Comparison of ENCODE assay signal across 24 mouse cellular contexts in genomic region chr4:42958942-42959341, GRCm38 (mm10). TPM values are rescaled to one million over a fixed set of nuclear protein-coding genes. Genes with fewer than 3 reads are reported as not detected.
DNase-seq lines count a peak whose midpoint lies in the region; ATAC-seq and TF ChIP-seq lines count a peak whose summit lies in the region.
"Had no signal": no experiment of that assay in that cellular context is flagged by ENCODE, and none has a peak within 500 bp of the region (broad histone marks: within the 10 kb centered on the region; RNA-seq: fewer than 3 reads in every experiment).

No protein-coding gene starts in this region.

- no peaks in the 10 kb centered on the region for H3K27me3 ChIP-seq in forebrain, postnatal 0 days (ENCODE audit: insufficient read depth, low read length)
- H3K27me3 ChIP-seq in forebrain, embryonic 16.5 days (replicated peaks; ENCODE audit: control insufficient read depth, insufficient read depth, low read length), result no peaks in the 10 kb centered on the region
- H3K27me3 ChIP-seq in heart, embryonic 10.5 days (ENCODE audit: insufficient read depth, poor library complexity, severe bottlenecking), result no peaks in the 10 kb centered on the region
- H3K27me3 ChIP-seq in MEL (ENCODE audit: control insufficient read depth in 1 of 2, insufficient read depth in 2 of 2, low read length in 2 of 2), result no peaks in the 10 kb centered on the region
- H3K27me3 ChIP-seq in heart, embryonic 14.5 days (ENCODE audit: control insufficient read depth, insufficient read depth, low read length), result no peaks in the 10 kb centered on the region
- no peaks in the 10 kb centered on the region for H3K27me3 ChIP-seq in kidney, adult 2 months (replicated peaks; ENCODE audit: control insufficient read depth, insufficient read depth, low read length)
- H3K27me3 ChIP-seq: CH12.LX; embryonic facial prominence, embryonic 12.5 days; limb, embryonic 12.5 days; neural tube, embryonic 15.5 days had no signal

- peak; percentile 22 for DNase-seq in forebrain, postnatal 0 days
- no peak for DNase-seq in heart, embryonic 10.5 days (ENCODE audit: low spot score)
- no peak for DNase-seq in heart, postnatal 25 days (ENCODE audit: low spot score)
- peak; percentile 34 for DNase-seq in MEL (ENCODE audit: low read depth, low spot score)
- no peak for DNase-seq in urinary bladder, adult 2 months (ENCODE audit: low spot score)
- DNase-seq in kidney, adult 2 months, result no peak
- DNase-seq: cerebellum, adult 8-10 months; gastrocnemius, postnatal 36 days; kidney, adult 9 months; kidney, postnatal 25 days; layer of hippocampus, adult 9-11 months; lung, adult 2 months; midbrain, embryonic 14.5 days had no signal

- no peak for TF ChIP-seq RAD21 in MEL (IDR thresholded peaks at IDR 0.05; ENCODE audit: low read depth, low read length)

- H3K9me3 ChIP-seq in forebrain, postnatal 0 days (ENCODE audit: low read length), result no peaks in the 10 kb centered on the region
- no peaks in the 10 kb centered on the region for H3K9me3 ChIP-seq in forebrain, embryonic 16.5 days (ENCODE audit: control insufficient read depth, low read length)
- no peaks in the 10 kb centered on the region for H3K9me3 ChIP-seq in heart, embryonic 10.5 days
- H3K9me3 ChIP-seq in MEL (replicated peaks; ENCODE audit: insufficient read depth, low read length), result no peaks in the 10 kb centered on the region
- no peaks in the 10 kb centered on the region for H3K9me3 ChIP-seq in heart, embryonic 14.5 days (ENCODE audit: control insufficient read depth, low read length)
- H3K9me3 ChIP-seq: embryonic facial prominence, embryonic 12.5 days; hindbrain, embryonic 10.5 days; limb, embryonic 12.5 days; liver, embryonic 12.5 days; megakaryocyte, embryonic 14.5 days; neural tube, embryonic 15.5 days had no signal

- intact Hi-C loops in heart, postnatal 25 days (cut with DNase I), result no loop called here

- H3K79me2 ChIP-seq in MEL (ENCODE audit: control insufficient read depth, insufficient read depth, low read length, poor library complexity), result no peaks in the 10 kb centered on the region

- no peak for TF ChIP-seq EP300 in MEL (IDR thresholded peaks at IDR 0.05; ENCODE audit: low read depth in 1 of 2, low read length in 2 of 2)

- H3K27ac ChIP-seq in forebrain, postnatal 0 days (ENCODE audit: low read depth, low read length), result no peak overlapping the region
- H3K27ac ChIP-seq in forebrain, embryonic 16.5 days (ENCODE audit: low read length), result no peak overlapping the region
- H3K27ac ChIP-seq in heart, embryonic 10.5 days, result peak overlapping the region; percentile 44; the same call in 1 of the 2 replicates
- H3K27ac ChIP-seq in MEL (ENCODE audit: control insufficient read depth, low read depth, low read length), result no peak overlapping the region
- peak overlapping the region; percentile 76 to 77 for H3K27ac ChIP-seq in heart, embryonic 14.5 days (replicated peaks in 1 of 2; ENCODE audit: control insufficient read depth in 1 of 2, insufficient read depth in 1 of 2, low read depth in 2 of 2, low read length in 2 of 2)
- H3K27ac ChIP-seq in kidney, adult 2 months (ENCODE audit: insufficient read depth, low read depth, low read length), result no peak overlapping the region
- H3K27ac ChIP-seq: embryonic facial prominence, embryonic 12.5 days; hindbrain, embryonic 10.5 days; limb, embryonic 12.5 days; liver, embryonic 12.5 days; neural tube, embryonic 15.5 days had no signal

- TF ChIP-seq POLR2A in MEL (IDR thresholded peaks at IDR 0.05; ENCODE audit: control insufficient read depth in 1 of 2, insufficient read depth in 1 of 2, low read depth in 1 of 2, low read length in 2 of 2, poor library complexity in 1 of 2), result no peak
- TF ChIP-seq POLR2A in kidney, adult 2 months (IDR thresholded peaks at IDR 0.05; ENCODE audit: low read depth, low read length), result no peak

- H3K4me3 ChIP-seq in forebrain, postnatal 0 days (ENCODE audit: low read depth, low read length), result no peak overlapping the region
- no peak overlapping the region for H3K4me3 ChIP-seq in forebrain, embryonic 16.5 days (replicated peaks; ENCODE audit: low read length)
- no peak overlapping the region for H3K4me3 ChIP-seq in heart, embryonic 10.5 days
- no peak overlapping the region for H3K4me3 ChIP-seq in MEL (ENCODE audit: control insufficient read depth in 1 of 2, insufficient read depth in 1 of 2, low read depth in 2 of 2, low read length in 2 of 2)
- no peak overlapping the region for H3K4me3 ChIP-seq in heart, embryonic 14.5 days (ENCODE audit: control insufficient read depth in 1 of 2, insufficient read depth in 1 of 2, low read depth in 1 of 2, low read length in 2 of 2)
- H3K4me3 ChIP-seq in kidney, adult 2 months (ENCODE audit: insufficient read depth, low read depth, low read length), result no peak overlapping the region
- H3K4me3 ChIP-seq: embryonic facial prominence, embryonic 12.5 days; hindbrain, embryonic 10.5 days; limb, embryonic 12.5 days; liver, embryonic 12.5 days; megakaryocyte, embryonic 14.5 days; neural tube, embryonic 15.5 days had no signal

- no peak overlapping the region for H3K4me2 ChIP-seq in forebrain, postnatal 0 days (ENCODE audit: low read depth)
- no peak overlapping the region for H3K4me2 ChIP-seq in forebrain, embryonic 16.5 days (ENCODE audit: low read length)
- no peak overlapping the region for H3K4me2 ChIP-seq in heart, embryonic 14.5 days (ENCODE audit: low read length)
- H3K4me2 ChIP-seq: embryonic facial prominence, embryonic 12.5 days; limb, embryonic 12.5 days; liver, embryonic 12.5 days; neural tube, embryonic 15.5 days had no signal

- no peak for ATAC-seq in forebrain, postnatal 0 days
- no peak for ATAC-seq in forebrain, embryonic 16.5 days
- peak; percentile 58 for ATAC-seq in heart, embryonic 14.5 days (ENCODE audit: insufficient number of reproducible peaks, insufficient read depth, low FRiP score, low read depth)
- ATAC-seq: liver, embryonic 12.5 days had no signal

- peaks cover 6% of the 10 kb centered on the region; the same call in 1 of the 2 replicates for H3K4me1 ChIP-seq in forebrain, postnatal 0 days (ENCODE audit: insufficient read depth)
- peaks cover 12% of the 10 kb centered on the region for H3K4me1 ChIP-seq in forebrain, embryonic 16.5 days (replicated peaks; ENCODE audit: control insufficient read depth, insufficient read depth, low read length)
- H3K4me1 ChIP-seq in heart, embryonic 10.5 days, result peaks cover 44% of the 10 kb centered on the region
- H3K4me1 ChIP-seq in MEL (ENCODE audit: control insufficient read depth in 1 of 2, insufficient read depth in 2 of 2, low read length in 2 of 2), result peaks cover 0 to 4% of the 10 kb centered on the region in 2 experiments; a peak in 1 of 4 replicates
- peaks cover 20 to 31% of the 10 kb centered on the region in 2 experiments for H3K4me1 ChIP-seq in heart, embryonic 14.5 days (ENCODE audit: control insufficient read depth in 2 of 2, insufficient read depth in 2 of 2, low read length in 2 of 2)
- H3K4me1 ChIP-seq in kidney, adult 2 months (ENCODE audit: control insufficient read depth, insufficient read depth, low read length), result no peaks in the 10 kb centered on the region
- H3K4me1 ChIP-seq: limb, embryonic 12.5 days; liver, embryonic 12.5 days had no signal

- H3K9ac ChIP-seq in forebrain, postnatal 0 days, result no peak overlapping the region
- H3K9ac ChIP-seq in forebrain, embryonic 16.5 days (replicated peaks; ENCODE audit: low read depth, low read length), result no peak overlapping the region
- H3K9ac ChIP-seq in MEL (ENCODE audit: control insufficient read depth, low read depth, low read length, poor library complexity, severe bottlenecking), result no peak overlapping the region
- H3K9ac ChIP-seq in heart, embryonic 14.5 days (ENCODE audit: low read length), result 0 out of 2 replicates have a peak overlapping the region, but pooled peaks have one; percentile 12
- H3K9ac ChIP-seq: embryonic facial prominence, embryonic 12.5 days; limb, embryonic 12.5 days; liver, embryonic 12.5 days; neural tube, embryonic 15.5 days had no signal

- 52% methylated on average over 8 of the region's 8 CpGs for WGBS in forebrain, postnatal 0 days
- WGBS in forebrain, embryonic 16.5 days, result 67% methylated on average over 8 of the region's 8 CpGs
- 39% methylated on average over 8 of the region's 8 CpGs for WGBS in heart, embryonic 10.5 days
- WGBS in heart, embryonic 14.5 days, result 26% methylated on average over 8 of the region's 8 CpGs
- WGBS in kidney, adult 2 months, result 76% methylated on average over 8 of the region's 8 CpGs

- TF ChIP-seq CTCF in forebrain, postnatal 0 days (IDR thresholded peaks at IDR 0.05; ENCODE audit: low read depth), result no peak
- TF ChIP-seq CTCF in MEL (IDR thresholded peaks at IDR 0.05 in 2 of 3, conservative IDR thresholded peaks at IDR 0.05 in 1 of 3; ENCODE audit: control insufficient read depth in 1 of 3, insufficient read depth in 1 of 3, low read depth in 2 of 3, low read length in 3 of 3, poor library complexity in 1 of 3, severe bottlenecking in 1 of 3), result no peak
- TF ChIP-seq CTCF in kidney, adult 2 months (conservative IDR thresholded peaks at IDR 0.05; ENCODE audit: insufficient read depth, insufficient read length, low read depth, low read length), result no peak

- H3K36me3 ChIP-seq in forebrain, postnatal 0 days (ENCODE audit: insufficient read depth), result peaks cover 45% of the 10 kb centered on the region
- H3K36me3 ChIP-seq in forebrain, embryonic 16.5 days (ENCODE audit: control insufficient read depth, insufficient read depth), result peaks cover 23% of the 10 kb centered on the region
- H3K36me3 ChIP-seq in heart, embryonic 10.5 days, result peaks cover 22% of the 10 kb centered on the region
- H3K36me3 ChIP-seq in MEL (ENCODE audit: control insufficient read depth in 1 of 2, insufficient read depth in 2 of 2, low read length in 2 of 2), result peaks cover 0 to 4% of the 10 kb centered on the region in 2 experiments; a peak in 2 of 4 replicates
- H3K36me3 ChIP-seq in heart, embryonic 14.5 days (ENCODE audit: control insufficient read depth, insufficient read depth, low read length), result peaks cover 33% of the 10 kb centered on the region
- no peaks in the 10 kb centered on the region for H3K36me3 ChIP-seq in kidney, adult 2 months (ENCODE audit: control insufficient read depth, insufficient read depth, low read length)
- H3K36me3 ChIP-seq: liver, embryonic 12.5 days had no signal

RNA-seq across cellular contexts. Expression of gene Dnajb5, which starts 9.3 kb away (rescaled TPM):
- 81.0 and 106 TPM in 2 replicates for total RNA-seq in forebrain, postnatal 0 days (2014; rRNA removed)
- polyA plus RNA-seq in forebrain, postnatal 0 days (2015; fragmentation: Nextera tagmentation; extraction: Ambion mirVana), result 46.8 and 50.7 TPM in 2 replicates
- 56.0 and 82.4 TPM in 2 replicates for polyA plus RNA-seq in forebrain, embryonic 16.5 days (2015; fragmentation: Nextera tagmentation; extraction: Ambion mirVana)
- 11.4 and 12.3 TPM in 2 replicates for polyA plus RNA-seq in heart, embryonic 10.5 days (2016; fragmentation: Nextera tagmentation; extraction: Ambion mirVana)
- 10 to 100 TPM; 83.5 to 93.2 TPM for total RNA-seq in heart, postnatal 25 days (2021)
- 0.73 and 1.0 TPM in 2 replicates for total RNA-seq in MEL (2012; rRNA removed)
- polyA plus RNA-seq in MEL (2012; ENCODE audit: insufficient read depth in 1 of 2, insufficient read length in 2 of 2, low read depth in 1 of 2, low replicate concordance in 2 of 2, missing spikeins in 1 of 2), result 1 to 10 TPM in 1 of 2 experiments, not detected in 1; 1.8 TPM
- polyA plus RNA-seq in heart, embryonic 14.5 days (2014; fragmentation: Nextera tagmentation; extraction: Ambion mirVana), result 17.9 and 18.3 TPM in 2 replicates
- 26.1 and 46.1 TPM in 2 replicates for polyA plus RNA-seq in urinary bladder, adult 2 months (2012; rRNA removed)
- polyA plus RNA-seq in kidney, adult 2 months (2012; rRNA removed), result 6.5 and 8.1 TPM in 2 replicates

RNA-seq across cellular contexts. Expression of gene 1700022I11Rik, which starts 10.5 kb away (rescaled TPM):
- total RNA-seq in forebrain, postnatal 0 days (2014; rRNA removed), result not detected in 2 replicates
- polyA plus RNA-seq in forebrain, postnatal 0 days (2015; fragmentation: Nextera tagmentation; extraction: Ambion mirVana), result 0.23 and 0.63 TPM in 2 replicates
- 0.51 and 0.60 TPM in 2 replicates for polyA plus RNA-seq in forebrain, embryonic 16.5 days (2015; fragmentation: Nextera tagmentation; extraction: Ambion mirVana)
- polyA plus RNA-seq in heart, embryonic 10.5 days (2016; fragmentation: Nextera tagmentation; extraction: Ambion mirVana), result 0.25 and 0.70 TPM in 2 replicates
- not detected for total RNA-seq in heart, postnatal 25 days (2021)
- total RNA-seq in MEL (2012; rRNA removed), result 0.54 and 0.65 TPM in 2 replicates
- under 1 TPM in 1 of 2 experiments, not detected in 1; 0.39 TPM for polyA plus RNA-seq in MEL (2012; ENCODE audit: insufficient read depth in 1 of 2, insufficient read length in 2 of 2, low read depth in 1 of 2, low replicate concordance in 2 of 2, missing spikeins in 1 of 2)
- 0.57 and 0.70 TPM in 2 replicates for polyA plus RNA-seq in heart, embryonic 14.5 days (2014; fragmentation: Nextera tagmentation; extraction: Ambion mirVana)
- not detected in 2 replicates for polyA plus RNA-seq in urinary bladder, adult 2 months (2012; rRNA removed)
- not detected in 2 replicates for polyA plus RNA-seq in kidney, adult 2 months (2012; rRNA removed)
- total RNA-seq: adrenal gland, adult 18-20 months; adrenal gland, postnatal 4 days; gastrocnemius, postnatal 36 days had no signal
- polyA plus RNA-seq: lung, adult 2 months had no signal

RNA-seq across cellular contexts. Expression of gene Vcp, which starts 41.4 kb away (rescaled TPM):
- total RNA-seq in forebrain, postnatal 0 days (2014; rRNA removed), result 221 and 255 TPM in 2 replicates
- 357 and 443 TPM in 2 replicates for polyA plus RNA-seq in forebrain, postnatal 0 days (2015; fragmentation: Nextera tagmentation; extraction: Ambion mirVana)
- polyA plus RNA-seq in forebrain, embryonic 16.5 days (2015; fragmentation: Nextera tagmentation; extraction: Ambion mirVana), result 509 and 532 TPM in 2 replicates
- polyA plus RNA-seq in heart, embryonic 10.5 days (2016; fragmentation: Nextera tagmentation; extraction: Ambion mirVana), result 588 and 628 TPM in 2 replicates
- total RNA-seq in heart, postnatal 25 days (2021), result 100 to 1,000 TPM; 244 to 266 TPM
- total RNA-seq in MEL (2012; rRNA removed), result 264 and 319 TPM in 2 replicates
- polyA plus RNA-seq in MEL (2012; ENCODE audit: insufficient read depth in 1 of 2, insufficient read length in 2 of 2, low read depth in 1 of 2, low replicate concordance in 2 of 2, missing spikeins in 1 of 2), result 100 to 1,000 TPM; 420 to 792 TPM
- polyA plus RNA-seq in heart, embryonic 14.5 days (2014; fragmentation: Nextera tagmentation; extraction: Ambion mirVana), result 469 and 477 TPM in 2 replicates
- 176 and 192 TPM in 2 replicates for polyA plus RNA-seq in urinary bladder, adult 2 months (2012; rRNA removed)
- 112 and 130 TPM in 2 replicates for polyA plus RNA-seq in kidney, adult 2 months (2012; rRNA removed)

RNA-seq across cellular contexts. Expression of gene Phf24, which starts 42.5 kb away (rescaled TPM):
- 77.2 and 82.7 TPM in 2 replicates for total RNA-seq in forebrain, postnatal 0 days (2014; rRNA removed)
- 38.2 and 42.3 TPM in 2 replicates for polyA plus RNA-seq in forebrain, postnatal 0 days (2015; fragmentation: Nextera tagmentation; extraction: Ambion mirVana)
- 25.2 and 33.6 TPM in 2 replicates for polyA plus RNA-seq in forebrain, embryonic 16.5 days (2015; fragmentation: Nextera tagmentation; extraction: Ambion mirVana)
- polyA plus RNA-seq in heart, embryonic 10.5 days (2016; fragmentation: Nextera tagmentation; extraction: Ambion mirVana), result 1.5 and 2.8 TPM in 2 replicates
- 1 to 10 TPM; 9.0 to 9.4 TPM for total RNA-seq in heart, postnatal 25 days (2021)
- total RNA-seq in MEL (2012; rRNA removed), result 0.07 and 0.31 TPM in 2 replicates
- under 1 TPM in 1 of 2 experiments, not detected in 1; 0.92 TPM for polyA plus RNA-seq in MEL (2012; ENCODE audit: insufficient read depth in 1 of 2, insufficient read length in 2 of 2, low read depth in 1 of 2, low replicate concordance in 2 of 2, missing spikeins in 1 of 2)
- polyA plus RNA-seq in heart, embryonic 14.5 days (2014; fragmentation: Nextera tagmentation; extraction: Ambion mirVana), result 5.6 and 5.8 TPM in 2 replicates
- 4.0 and 4.7 TPM in 2 replicates for polyA plus RNA-seq in urinary bladder, adult 2 months (2012; rRNA removed)
- 1.1 TPM in 2 replicates for polyA plus RNA-seq in kidney, adult 2 months (2012; rRNA removed)
- total RNA-seq: CH12.LX had no signal

RNA-seq across cellular contexts. Expression of gene Fancg, which starts 51.4 kb away (rescaled TPM):
- 12.8 and 21.8 TPM in 2 replicates for total RNA-seq in forebrain, postnatal 0 days (2014; rRNA removed)
- 10.9 and 12.4 TPM in 2 replicates for polyA plus RNA-seq in forebrain, postnatal 0 days (2015; fragmentation: Nextera tagmentation; extraction: Ambion mirVana)
- polyA plus RNA-seq in forebrain, embryonic 16.5 days (2015; fragmentation: Nextera tagmentation; extraction: Ambion mirVana), result 32.8 and 33.2 TPM in 2 replicates
- polyA plus RNA-seq in heart, embryonic 10.5 days (2016; fragmentation: Nextera tagmentation; extraction: Ambion mirVana), result 13.9 and 18.0 TPM in 2 replicates
- 1 to 10 TPM; 3.8 to 4.3 TPM for total RNA-seq in heart, postnatal 25 days (2021)
- total RNA-seq in MEL (2012; rRNA removed), result 10.1 and 11.4 TPM in 2 replicates
- 10 to 100 TPM in 1 of 2 experiments, not detected in 1; 24.6 TPM for polyA plus RNA-seq in MEL (2012; ENCODE audit: insufficient read depth in 1 of 2, insufficient read length in 2 of 2, low read depth in 1 of 2, low replicate concordance in 2 of 2, missing spikeins in 1 of 2)
- polyA plus RNA-seq in heart, embryonic 14.5 days (2014; fragmentation: Nextera tagmentation; extraction: Ambion mirVana), result 10.8 and 11.7 TPM in 2 replicates
- 9.5 and 11.6 TPM in 2 replicates for polyA plus RNA-seq in urinary bladder, adult 2 months (2012; rRNA removed)
- 6.8 and 7.1 TPM in 2 replicates for polyA plus RNA-seq in kidney, adult 2 months (2012; rRNA removed)

Comparison
In these comparisons a context has a peak if more than half of its experiments do, and no peak if none do; other contexts are left out.
1. DNase-seq: peak in forebrain, postnatal 0 days (single experiment) and MEL (single experiment); none in heart, embryonic 10.5 days (single experiment), heart, postnatal 25 days (single experiment), urinary bladder, adult 2 months (single experiment) and kidney, adult 2 months (single experiment).
2. H3K27ac ChIP-seq: peak in heart, embryonic 10.5 days (single experiment) and heart, embryonic 14.5 days (2 of 2); none in forebrain, postnatal 0 days (single experiment), forebrain, embryonic 16.5 days (single experiment), MEL (single experiment) and kidney, adult 2 months (single experiment).